Mouse (Mus musculus) left cerebral cortex, postnatal 10 days (tissue): Measurements from ENCODE around the gene Desi1. TPM values are rescaled to one million over a fixed set of nuclear protein-coding genes. Genes with fewer than 3 reads are reported as not detected.
A peak's percentile ranks its signal among the peaks of the same experiment; 100 is the strongest.

ENCODE experiments used
- DNase-seq, 2 experiments: peaks; one replicate each; pipeline ENCODE4 v3.0.0; 2021 to 2022; ENCODE audit warnings: low spot score in 2 of 2, mixed read lengths in 1 of 2; ENCODE audit errors: extremely low spot score in 1 of 2
- intact Hi-C: fragments of 180-260 bp; cut with DNase I; formaldehyde crosslinking; loops from one replicate; pipeline ENCODE4 v1.15.1; 2025
- total RNA-seq, 2 experiments: library from RNA; stranded (reverse); gene quantifications; 2 replicates each; pipeline ENCODE4 v1.2.3; 2021

Gene Desi1
- total RNA-seq, 2 experiments from 2014 or later, result 91.9 to 93.6 TPM

DNA sequence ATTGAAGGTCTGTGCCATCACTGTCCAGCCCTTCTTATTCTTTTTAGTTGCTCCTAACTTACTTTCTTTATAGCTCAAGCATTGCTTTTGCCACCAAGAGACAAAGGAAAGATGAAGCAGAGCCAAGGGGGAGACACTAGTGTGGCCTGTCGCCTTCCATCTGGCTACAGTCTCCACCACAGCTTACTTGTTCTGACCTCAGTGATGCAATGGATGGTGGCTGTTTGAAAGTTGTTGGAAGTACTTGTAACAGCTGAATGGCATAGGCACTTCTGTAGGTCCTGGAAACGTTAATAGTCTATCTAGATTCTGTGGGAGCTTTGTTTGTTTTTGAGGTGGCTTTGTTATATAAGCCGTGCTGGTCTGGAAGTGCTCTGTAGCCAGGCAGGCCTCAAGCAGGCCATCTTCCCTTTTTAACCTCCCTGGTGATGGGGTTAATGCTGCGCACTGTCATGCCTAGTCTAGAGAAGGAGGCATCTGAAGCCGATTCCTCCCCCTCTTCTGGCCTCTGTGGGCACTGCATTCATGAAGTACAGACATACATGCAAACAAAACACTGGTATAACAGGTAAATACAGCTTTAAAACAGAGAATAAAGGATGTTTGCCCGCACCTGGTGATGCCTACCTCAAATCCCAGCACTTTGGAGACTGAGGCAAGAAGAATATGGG is 9.6 kb downstream of the Desi1 start:
- intact Hi-C loops, result no loop called here
- no peak for DNase-seq

DNA sequence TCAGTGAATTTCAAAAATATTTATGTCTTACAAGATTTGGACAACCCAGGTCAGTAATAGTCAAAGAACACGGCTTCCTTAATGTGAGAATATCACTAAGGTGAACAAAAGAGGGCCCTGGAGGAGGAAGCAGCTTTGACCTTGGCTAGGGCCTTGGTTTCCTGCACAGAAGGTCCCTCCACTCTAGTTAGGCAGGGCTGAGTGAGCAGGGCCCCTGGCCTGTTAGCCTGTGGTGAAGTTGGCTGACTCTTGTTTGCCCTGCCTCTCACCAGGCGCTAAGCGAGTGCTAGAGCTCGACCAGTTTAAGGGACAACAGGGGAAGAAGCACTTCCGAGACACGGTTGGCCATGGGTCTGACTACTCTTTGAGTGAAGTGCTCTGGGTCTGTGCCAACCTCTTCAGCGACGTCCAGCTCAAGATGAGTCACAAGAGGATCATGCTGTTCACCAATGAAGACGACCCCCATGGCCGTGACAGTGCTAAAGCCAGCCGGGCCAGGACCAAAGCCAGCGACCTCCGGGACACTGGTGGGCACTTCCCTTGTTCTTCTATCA is 11.1 kb downstream of the Desi1 start:
- DNase-seq, result peak in 1 of 2 experiments; percentile 41
- intact Hi-C loops, result no loop called here

DNA sequence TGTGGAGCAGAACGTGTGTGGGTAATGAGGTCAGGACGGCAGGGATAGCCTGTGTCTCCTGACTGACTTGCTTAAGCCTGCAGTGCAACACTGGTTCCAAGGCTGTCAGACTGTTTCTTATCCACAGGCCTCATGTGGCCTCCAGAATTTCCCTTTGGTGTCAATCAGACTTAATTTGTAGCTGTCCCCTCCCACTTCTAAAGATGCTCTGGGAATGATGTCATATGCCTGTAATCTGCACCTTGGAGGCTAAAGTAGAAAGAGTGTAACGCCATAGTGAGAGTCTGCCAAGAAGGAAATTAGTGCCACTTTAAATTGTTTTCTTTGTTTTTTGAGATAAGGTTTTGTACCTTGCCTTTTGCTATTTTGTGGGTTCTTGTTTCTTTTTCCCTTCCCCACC is 14.4 kb downstream of the Desi1 start:
- intact Hi-C loops, result no loop called here

DNA sequence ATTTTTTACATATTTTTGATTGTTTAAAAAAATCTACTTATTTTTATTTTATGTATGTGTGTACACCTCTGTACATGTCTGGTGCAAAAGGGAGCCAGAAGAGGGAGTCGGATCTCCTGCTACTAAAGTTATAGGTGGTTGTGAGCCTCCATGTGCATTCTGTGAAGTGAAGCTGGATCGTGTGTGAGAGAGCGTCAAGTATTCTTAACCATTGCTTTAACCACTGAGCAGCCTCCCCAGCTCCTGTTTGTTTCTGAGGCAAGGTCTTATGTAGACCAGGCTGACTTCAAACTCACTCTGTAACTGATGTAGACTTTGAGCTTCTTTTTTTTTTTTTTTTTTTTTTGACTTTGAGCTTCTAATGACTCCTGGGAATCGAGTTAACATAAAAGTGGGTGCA is 16.2 kb downstream of the Desi1 start:
- intact Hi-C loops, result no loop called here
- DNase-seq, result no peak

More for the DNA sequence above, 14.4 kb downstream of the Desi1 start:
- DNase-seq, result no peak

DNA sequence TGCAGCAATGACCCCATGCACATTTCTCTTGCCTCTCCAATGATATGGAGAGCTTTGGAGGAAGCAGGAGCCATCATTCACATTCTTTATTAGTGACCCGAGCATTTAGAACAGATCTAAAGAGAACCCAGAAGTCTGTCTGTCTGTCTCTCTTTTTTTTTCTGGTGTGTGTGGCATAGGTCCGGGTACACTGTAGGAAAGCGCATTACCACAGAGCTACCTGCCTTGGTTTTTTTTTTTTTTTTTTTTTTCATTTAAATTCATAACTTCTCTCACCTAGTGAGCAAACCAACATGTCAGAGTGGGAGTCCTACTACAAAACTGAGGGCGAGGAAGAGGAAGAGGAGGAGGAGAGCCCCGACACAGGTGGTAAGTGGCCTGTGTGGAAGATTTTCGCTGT is 16.8 kb downstream of the Desi1 start:
- intact Hi-C loops, result no loop called here
- DNase-seq, result no peak

DNA sequence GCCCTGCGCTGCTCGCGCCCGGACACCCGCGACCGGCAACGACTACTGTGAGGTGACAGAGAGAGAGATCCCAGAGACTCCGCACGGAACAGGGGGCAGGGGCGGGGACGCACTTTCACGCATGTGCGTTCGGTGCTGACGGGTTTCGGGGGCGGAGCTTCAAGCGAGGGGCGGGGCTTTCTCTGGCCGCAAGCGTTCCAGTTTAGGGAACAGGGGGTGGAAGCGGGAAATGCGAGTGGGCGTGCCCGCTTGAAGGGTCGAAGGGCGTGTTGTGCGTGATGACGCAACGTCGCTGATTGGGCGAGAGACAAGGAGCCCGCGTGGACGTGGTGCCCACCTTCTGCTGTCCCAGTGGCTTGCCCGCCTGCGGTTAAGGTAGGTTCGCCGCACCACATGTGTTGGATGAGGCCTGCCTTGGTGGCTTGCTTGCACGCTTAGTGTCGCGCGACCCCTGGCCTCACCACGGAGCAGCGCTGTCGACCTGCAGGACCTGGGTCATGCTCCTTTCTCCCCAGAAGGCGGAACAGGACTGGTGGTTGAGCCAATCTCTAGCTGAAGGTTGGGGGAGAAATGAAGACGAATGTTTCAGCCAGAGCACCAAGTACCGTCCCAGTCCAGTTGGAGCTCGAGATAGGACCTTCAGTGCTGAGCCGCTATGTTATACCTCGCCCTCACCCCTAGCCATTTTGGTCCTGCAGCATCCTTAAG is 17.4 kb downstream of the Desi1 start:
- intact Hi-C loops, result no loop called here
- peak; percentile 99 for DNase-seq

DNA sequence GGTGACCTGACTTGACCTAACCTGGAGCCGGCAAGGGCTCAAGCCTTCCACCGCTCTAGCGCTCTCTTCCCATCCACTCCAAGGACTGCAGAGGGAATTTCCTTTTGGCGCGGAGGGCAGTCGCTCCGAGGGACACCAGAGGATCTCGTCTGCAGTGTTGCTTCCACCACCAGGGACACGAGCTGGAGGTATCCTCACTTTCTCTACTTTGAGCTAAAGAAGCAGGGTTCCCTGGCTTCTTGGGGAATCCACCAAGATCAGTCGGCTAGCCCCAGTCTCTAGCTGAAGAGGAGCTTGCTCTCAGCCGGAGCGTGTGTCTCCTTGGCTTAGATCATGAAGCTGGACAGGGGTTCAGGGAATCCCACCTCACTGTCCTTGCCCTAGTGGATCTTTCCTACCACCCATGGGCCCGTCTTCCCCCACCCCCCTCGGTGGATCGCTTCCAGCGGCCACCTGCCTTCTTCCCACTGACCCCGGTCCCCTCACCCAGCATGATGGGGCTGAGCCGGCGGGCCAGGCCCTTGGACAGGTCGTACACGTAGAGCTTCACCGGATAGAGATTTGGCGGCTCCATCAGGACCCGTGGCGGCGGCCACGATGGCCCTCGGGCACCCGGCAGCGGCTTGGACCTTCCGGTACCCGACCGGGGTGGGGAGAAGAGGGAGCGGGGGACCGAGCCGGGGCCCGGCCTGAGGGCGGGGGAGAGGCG is 18.1 kb downstream of the Desi1 start:
- peak; percentile 16 to 57 for DNase-seq
- intact Hi-C loops, result no loop called here

DNA sequence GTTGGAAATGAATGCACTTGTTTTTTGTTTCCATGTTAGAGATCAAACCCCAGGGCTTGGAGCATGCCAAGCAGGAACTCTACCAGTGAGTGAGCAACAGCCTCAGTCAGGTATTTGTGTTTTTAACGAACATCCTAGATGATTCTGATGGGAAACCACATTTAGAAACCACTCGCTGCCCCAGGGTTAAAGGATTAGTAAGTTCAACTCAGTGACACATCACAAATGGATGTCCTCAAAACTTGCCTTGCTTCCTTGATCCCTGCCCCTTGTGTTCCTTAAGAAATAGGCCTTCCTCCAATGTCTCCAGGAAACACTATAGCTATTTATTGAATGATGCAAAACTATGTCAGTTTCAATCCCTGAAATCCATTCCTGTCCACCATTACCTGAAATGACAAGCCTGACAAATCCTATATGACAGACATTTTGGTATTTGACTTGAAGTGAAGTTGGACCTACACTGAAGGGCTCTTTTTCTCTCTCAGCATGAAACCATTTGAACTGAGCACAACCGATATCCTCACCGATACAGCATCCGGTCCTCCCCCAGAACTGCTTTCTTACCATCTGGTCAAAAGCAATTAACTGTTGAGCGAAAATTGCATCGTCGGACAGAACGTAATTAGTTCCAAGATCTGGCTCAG is 18.8 kb downstream of the Desi1 start:
- no peak for DNase-seq
- intact Hi-C loops, result no loop called here

DNA sequence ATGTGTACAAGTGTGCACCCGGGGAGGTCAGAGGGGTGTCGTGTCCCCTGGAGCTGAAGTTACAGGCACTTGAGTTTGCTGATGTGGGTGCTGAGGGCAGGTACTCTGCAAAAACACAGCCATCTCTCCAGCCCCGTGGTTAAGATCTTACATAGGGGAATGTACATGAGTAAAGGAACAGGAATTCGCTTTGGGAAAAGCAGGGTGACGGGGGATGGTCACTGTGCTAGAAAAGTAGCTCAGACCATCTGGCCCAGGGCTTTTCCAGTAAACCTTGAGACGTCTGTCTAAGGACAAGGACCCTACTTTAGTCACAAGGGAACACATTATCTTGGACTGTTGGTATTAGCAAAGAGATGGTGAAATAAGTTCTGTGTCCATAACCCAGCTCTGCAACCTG is 21.7 kb downstream of the Desi1 start:
- no peak for DNase-seq
- intact Hi-C loops, result no loop called here

DNA sequence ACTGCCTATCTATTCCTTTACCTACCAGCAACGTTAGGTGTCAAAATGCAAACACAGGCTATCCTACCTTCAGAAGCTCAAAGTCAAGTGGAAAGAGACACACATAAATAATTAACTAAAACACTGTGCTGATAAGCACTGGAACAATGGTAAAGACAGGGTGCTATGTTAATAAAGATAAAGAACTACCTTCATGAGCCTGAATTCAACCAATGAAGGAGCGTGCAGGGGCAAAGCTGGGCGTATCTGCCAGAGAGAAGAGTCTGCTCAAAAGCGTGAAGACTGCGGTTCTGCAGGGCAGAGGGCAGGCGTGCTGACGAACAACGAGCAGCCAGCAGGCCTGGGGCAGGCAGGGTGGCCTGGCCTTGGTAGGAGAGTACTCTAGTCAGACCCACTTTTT is 29.4 kb downstream of the Desi1 start:
- no peak for DNase-seq
- intact Hi-C loops, result no loop called here

DNA sequence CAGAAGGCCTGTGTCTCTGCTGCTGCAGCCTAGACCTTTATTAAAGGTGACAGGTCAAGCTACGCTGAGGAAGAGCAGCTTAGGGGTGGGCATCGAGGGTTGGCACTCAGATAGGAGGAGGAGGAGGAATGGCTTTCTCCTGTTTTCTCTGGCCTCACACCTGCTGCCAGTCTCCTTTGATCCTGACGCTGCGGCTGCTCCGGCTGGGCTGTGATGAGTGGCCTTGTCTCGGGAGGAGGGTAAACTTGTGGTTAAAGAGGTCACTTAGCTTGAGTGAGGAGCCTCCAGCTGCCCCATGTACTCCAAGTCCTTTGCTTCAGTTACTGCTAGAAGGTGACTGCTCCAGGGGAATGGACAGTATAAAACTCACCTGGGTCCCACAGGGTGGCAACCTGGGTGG is 39.7 kb downstream of the Desi1 start:
- DNase-seq, result no peak
- intact Hi-C loops, result no loop called here

DNA sequence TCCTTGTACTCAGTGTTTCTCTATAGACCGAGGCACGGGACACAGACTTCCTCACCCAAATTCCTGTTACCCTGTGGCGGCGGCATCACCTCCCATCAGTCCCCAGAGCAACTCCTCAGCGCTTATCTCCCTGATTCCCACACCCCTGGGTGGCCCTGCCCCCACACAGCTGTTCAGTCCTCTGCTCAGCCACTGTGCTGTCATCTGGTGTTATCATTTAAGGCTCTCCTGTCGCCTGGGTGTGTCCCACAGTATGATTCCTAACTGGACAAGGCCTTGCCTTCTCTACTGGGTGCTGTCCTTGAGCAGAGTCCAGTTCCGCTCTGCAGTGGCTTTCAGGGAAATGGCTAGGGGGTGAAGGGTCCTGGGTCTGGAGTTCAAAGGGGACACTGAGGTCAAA is 43.1 kb downstream of the Desi1 start:
- no peak for DNase-seq
- intact Hi-C loops, result no loop called here

DNA sequence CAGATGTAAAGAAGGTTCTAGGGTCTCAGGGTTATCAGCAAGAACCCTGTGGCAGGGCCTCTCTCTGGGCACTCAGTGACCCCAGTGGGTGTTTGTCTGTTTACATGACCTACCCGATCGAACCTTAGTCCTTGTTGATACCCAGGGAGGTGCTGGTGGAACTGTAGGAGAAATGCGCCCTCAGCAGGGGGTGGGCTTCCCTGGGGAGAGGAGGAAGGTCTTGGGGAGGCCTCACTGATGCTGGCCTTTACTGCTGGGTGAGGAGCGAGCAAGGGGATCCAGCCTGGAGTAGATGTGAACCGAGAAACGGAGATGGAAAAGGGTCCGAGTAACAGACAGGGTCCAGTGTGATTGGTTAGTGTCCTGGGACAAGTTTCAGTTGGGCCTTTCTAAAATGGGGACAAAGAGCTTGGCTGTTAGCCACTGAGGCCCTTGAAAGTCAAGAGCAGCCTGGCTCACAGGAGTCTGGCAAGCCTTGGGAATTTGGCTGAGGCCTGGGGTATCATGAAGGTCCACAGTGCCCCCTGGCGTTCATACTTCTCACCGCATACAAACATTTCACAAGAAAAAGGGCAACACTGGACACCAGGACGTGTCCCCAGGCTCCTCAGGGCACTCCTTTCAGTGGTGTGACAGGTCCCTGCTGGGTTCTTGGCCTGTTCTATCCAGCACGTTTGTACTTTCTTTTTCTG is 44.1 kb downstream of the Desi1 start:
- DNase-seq, result peak; percentile 84 to 88
- intact Hi-C loops, result loop anchor here (2.0 kb wide), 1 partner anchor 29 kb away; the partner anchor contains the start of gene Pmm1

DNA sequence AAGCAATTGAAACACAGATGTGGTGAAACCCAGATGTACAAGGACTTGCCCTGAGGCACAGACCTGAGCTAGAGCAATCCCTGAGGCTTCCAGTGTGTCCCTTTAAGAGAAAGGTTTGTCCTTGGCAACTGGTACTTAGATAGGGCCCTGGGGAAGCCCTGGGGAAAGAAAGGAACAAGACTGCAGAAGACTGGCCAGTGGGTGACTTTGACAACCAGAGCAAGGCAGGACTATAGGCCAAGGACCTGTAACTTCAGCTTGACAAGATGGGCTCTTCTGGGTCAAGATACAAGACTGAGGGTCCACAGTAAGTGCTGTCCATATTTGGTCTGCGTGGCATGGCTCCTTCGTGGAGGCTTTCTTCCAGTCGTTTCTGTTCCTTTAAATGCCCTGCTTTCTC is 46.0 kb downstream of the Desi1 start, which contains the start of gene Xrcc6:
Gene Xrcc6, plus strand, starts transcription at position 190 of the 400 bp plus-strand sequence.
- intact Hi-C loops, result loop anchor here (2.0 kb wide), 1 partner anchor 27 kb away; the partner anchor contains the start of gene Pmm1
- DNase-seq, result no peak

DNA sequence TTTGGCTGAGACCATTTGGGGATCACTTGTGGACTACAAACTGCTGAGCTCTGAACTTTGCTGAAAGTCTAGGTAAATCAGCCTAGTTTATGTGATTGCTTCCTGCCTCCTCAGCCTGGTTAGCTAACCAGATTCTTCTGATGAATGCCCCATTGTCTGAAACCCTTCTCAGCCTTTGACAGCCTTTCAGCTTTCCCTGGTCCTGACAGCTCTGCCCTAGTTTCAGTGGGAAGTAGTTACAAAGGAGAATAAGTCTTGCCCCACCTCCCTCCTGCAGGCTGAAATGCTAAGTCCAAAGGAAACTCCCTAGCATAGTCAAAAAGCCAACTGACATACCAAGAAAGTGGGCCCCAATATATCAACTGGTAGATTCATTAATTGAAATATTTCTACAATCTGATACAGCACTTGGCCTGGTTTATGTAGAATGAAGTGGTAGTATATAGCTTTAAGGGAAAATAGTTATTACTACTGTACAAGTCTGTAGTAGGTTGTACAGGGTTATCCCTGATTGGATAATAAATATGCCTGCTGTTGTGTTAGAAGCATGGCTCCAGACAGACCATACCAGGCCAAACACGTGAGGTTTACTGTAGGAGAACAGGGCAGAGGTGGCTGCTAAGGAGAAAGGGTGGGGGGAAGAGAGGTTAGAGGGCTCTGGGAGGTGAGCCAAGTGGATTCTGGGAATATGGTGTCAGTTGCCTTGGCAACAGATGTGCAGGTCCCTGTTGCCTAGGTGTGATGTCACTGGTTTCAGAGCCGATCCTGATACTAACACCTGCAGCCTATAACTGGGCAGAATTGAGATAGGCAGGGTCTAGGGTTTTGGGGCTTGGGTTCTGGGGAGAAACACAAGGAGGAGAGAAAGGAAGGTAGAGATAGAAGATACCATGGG is 48.1 kb downstream of the Desi1 start:
- intact Hi-C loops, result no loop called here
- peak in 1 of 2 experiments; percentile 8 for DNase-seq

DNA sequence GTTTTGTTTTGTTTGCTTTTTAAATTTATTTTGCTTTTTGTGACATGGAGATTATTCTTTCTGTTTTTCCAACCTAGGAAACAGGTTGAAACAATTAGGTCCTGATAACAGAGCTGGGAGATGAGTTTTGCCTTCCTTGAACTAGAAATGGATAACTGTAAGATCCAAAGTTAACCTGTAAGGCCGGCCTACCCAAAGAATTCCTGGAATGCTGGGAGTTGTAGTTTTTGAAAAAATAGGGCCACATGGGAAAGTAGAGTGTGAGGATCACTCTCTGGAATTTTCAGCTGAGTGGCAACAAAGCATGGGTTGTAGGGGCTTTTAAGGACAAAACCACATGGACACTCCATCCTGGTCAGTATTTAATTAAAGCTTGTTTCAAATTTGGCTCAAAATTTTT is 51.5 kb downstream of the Desi1 start:
- DNase-seq, result no peak
- intact Hi-C loops, result no loop called here

DNA sequence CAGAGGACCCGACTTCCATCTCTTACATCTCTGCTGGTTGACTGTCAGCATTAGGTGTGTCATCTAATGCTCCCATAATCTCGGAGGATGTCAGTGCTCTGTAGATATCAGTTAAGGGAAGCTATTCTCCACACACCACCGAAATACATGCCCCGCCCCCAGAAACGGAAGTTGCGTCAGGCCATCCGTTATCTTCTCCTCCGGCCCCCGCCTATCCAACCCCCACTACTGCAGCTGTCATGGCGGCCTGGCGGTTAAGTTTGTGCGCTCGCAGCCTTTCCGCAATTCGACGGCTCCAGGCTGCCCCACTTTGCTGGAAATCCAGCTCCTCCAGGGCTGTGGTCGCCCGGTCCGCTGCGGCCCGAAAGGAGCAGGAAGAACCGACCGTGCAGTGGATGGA is 53.3 kb downstream of the Desi1 start, which contains the start of gene 1700029P11Rik:
Gene 1700029P11Rik, plus strand, starts transcription at position 220 of the 400 bp plus-strand sequence.
- intact Hi-C loops, result no loop called here
- DNase-seq, result no peak
